Mouse (Mus musculus): Measurements from ENCODE around the gene Ipo4. TPM values are rescaled to one million over a fixed set of nuclear protein-coding genes. Genes with fewer than 3 reads are reported as not detected.

Ipo4 gene
- polyA plus RNA-seq, 1 experiment: not detected

DNA sequence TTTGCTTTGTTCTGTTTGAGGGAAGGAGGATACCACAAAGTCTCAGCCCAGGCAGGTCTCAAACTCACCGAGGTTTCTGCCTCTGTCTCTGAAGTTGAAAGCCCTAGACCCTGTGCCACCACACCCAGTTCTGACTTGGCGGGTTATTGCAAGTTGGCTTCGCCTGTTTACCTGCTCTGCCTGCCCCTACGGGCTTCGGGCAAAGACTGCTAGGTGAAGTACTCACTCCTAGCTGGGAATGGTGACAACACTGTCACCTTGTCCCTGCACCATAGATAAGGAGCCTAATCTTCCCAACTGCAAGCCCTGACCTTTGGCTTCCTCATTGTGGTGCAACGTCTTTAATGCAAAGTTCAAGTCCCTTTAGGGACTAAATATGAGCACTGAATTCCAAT, 50.2 kb downstream of the Ipo4 start:
- TF ChIP-seq CTCF (IDR thresholded peaks at IDR 0.05; ENCODE audit: insufficient read depth, low read depth, low read length): no peak
- H3K4me3 ChIP-seq (ENCODE audit: insufficient read depth, low read depth, low read length): no peak overlapping the region
- 76% methylated on average over 6 of the region's 6 CpGs for WGBS

GRCm38 (mm10) chr14:55584702-55585565, 50.8 kb downstream of the Ipo4 start, which contains the start of gene Emc9:
Gene Emc9, minus strand, starts transcription at chr14:55585302.
- H3K4me3 ChIP-seq (ENCODE audit: insufficient read depth, low read depth, low read length): peak within 1 kb of the TSS; percentile 91
- peak within 1 kb of the TSS; percentile 55 for H3K27ac ChIP-seq (ENCODE audit: insufficient read depth, low read depth, low read length)
- 3% methylated on average over 43 of the region's 43 CpGs for WGBS
- H3K4me1 ChIP-seq (ENCODE audit: control insufficient read depth, insufficient read depth, low read length): peaks cover 3% of the 10 kb centered on the region
- peak; percentile 34; the same call in 1 of the 2 replicates for TF ChIP-seq POLR2A (IDR thresholded peaks at IDR 0.05; ENCODE audit: insufficient read depth, low read depth, low read length)
- TF ChIP-seq CTCF (IDR thresholded peaks at IDR 0.05; ENCODE audit: insufficient read depth, low read depth, low read length): no peak

More for the DNA sequence above, 50.2 kb downstream of the Ipo4 start:
- H3K27ac ChIP-seq (ENCODE audit: insufficient read depth, low read depth, low read length): peak overlapping the region; percentile 55
- peaks cover 3% of the 10 kb centered on the region for H3K4me1 ChIP-seq (ENCODE audit: control insufficient read depth, insufficient read depth, low read length)

DNA sequence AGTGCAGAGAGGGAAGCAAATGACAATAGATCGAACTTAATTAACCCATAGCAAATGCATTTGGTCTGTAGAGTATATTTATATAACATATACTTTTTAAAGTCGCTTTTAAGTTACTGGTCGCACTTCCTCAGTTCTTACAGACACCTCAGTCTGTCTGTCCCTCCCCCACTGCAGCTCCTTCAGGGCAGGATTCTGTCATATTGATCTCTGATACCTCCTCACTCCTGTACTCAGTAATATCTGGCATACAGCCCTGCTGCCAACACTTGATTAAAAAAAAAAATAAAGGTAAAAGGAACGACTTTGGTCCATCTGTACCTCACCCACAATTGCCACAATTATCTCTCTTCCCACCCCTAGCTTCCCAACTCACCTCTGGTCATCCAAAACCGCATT, 51.5 kb downstream of the Ipo4 start:
- WGBS: 34% methylated on average over 5 of the region's 5 CpGs
- Histone ChIP-seq H3K4me1 (ENCODE audit: control insufficient read depth, insufficient read depth, low read length) (peaks cover 3% of the 10 kb centered on the region), H3K4me3 (ENCODE audit: insufficient read depth, low read depth, low read length) (peak overlapping the region; percentile 91), H3K27ac (ENCODE audit: insufficient read depth, low read depth, low read length) (no peak overlapping the region)
- TF ChIP-seq POLR2A (IDR thresholded peaks at IDR 0.05; ENCODE audit: insufficient read depth, low read depth, low read length) (no peak), CTCF (IDR thresholded peaks at IDR 0.05; ENCODE audit: insufficient read depth, low read depth, low read length) (no peak)

GRCm38 (mm10) chr14:55581981-55582681, 53.6 kb downstream of the Ipo4 start:
- no peak overlapping the region for H3K4me3 ChIP-seq (ENCODE audit: insufficient read depth, low read depth, low read length)
- TF ChIP-seq POLR2A (IDR thresholded peaks at IDR 0.05; ENCODE audit: insufficient read depth, low read depth, low read length) (no peak), CTCF (IDR thresholded peaks at IDR 0.05; ENCODE audit: insufficient read depth, low read depth, low read length) (no peak)
- H3K27ac ChIP-seq (ENCODE audit: insufficient read depth, low read depth, low read length): no peak overlapping the region
- 79% methylated on average over 9 of the region's 9 CpGs for WGBS
- H3K4me1 ChIP-seq (ENCODE audit: control insufficient read depth, insufficient read depth, low read length): peaks cover 9% of the 10 kb centered on the region

- Histone ChIP-seq H3K4me3 (ENCODE audit: insufficient read depth, low read depth, low read length) (no peak overlapping the region), H3K27ac (ENCODE audit: insufficient read depth, low read depth, low read length) (no peak overlapping the region), H3K4me1 (ENCODE audit: control insufficient read depth, insufficient read depth, low read length) (peaks cover 10% of the 10 kb centered on the region)
- WGBS: 94% methylated on average over 16 of the region's 16 CpGs
- no peak for TF ChIP-seq CTCF (IDR thresholded peaks at IDR 0.05; ENCODE audit: insufficient read depth, low read depth, low read length)
- TF ChIP-seq POLR2A (IDR thresholded peaks at IDR 0.05; ENCODE audit: insufficient read depth, low read depth, low read length): no peak
Observed at GRCm38 (mm10) chr14:55580731-55581130, 55.0 kb downstream of the Ipo4 start.

- TF ChIP-seq POLR2A (IDR thresholded peaks at IDR 0.05; ENCODE audit: insufficient read depth, low read depth, low read length) (no peak), CTCF (IDR thresholded peaks at IDR 0.05; ENCODE audit: insufficient read depth, low read depth, low read length) (no peak)
- WGBS: 83% methylated on average over 23 of the region's 23 CpGs
- Histone ChIP-seq H3K4me3 (ENCODE audit: insufficient read depth, low read depth, low read length) (no peak overlapping the region), H3K27ac (ENCODE audit: insufficient read depth, low read depth, low read length) (no peak overlapping the region), H3K4me1 (ENCODE audit: control insufficient read depth, insufficient read depth, low read length) (peaks cover 8% of the 10 kb centered on the region)
Observed at GRCm38 (mm10) chr14:55579511-55580496, 56.0 kb downstream of the Ipo4 start.

DNA sequence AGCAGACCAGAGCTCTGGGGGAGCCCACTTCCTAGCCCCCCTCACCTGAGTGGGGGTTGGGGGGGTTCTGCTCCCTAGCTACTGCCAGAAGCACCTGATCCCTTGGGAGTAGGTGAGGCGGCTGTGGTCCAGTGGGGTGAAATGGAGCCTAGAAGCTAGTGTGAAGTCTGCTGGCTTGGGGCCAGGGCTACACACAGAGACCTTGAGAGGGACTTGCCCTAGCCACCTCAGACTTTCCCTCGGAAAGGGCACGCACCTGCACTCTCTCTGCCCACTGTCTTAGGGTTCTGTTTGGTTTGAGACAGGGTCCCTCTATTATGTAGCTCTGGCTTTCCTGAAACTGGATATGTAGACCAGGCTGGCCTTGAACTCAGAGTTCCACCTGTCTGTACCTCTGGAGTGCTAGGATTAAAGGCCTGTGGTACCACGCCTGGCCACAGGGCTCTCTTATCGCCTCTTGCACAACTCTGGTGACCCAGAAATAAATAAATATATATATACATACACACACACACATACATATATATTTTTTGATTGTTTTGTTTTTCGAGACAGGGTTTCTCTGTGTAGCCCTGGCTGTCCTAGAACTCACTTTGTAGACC, 57.0 kb downstream of the Ipo4 start:
- Histone ChIP-seq H3K27ac (ENCODE audit: insufficient read depth, low read depth, low read length) (peak overlapping the region; percentile 44), H3K4me3 (ENCODE audit: insufficient read depth, low read depth, low read length) (peak overlapping the region; percentile 65), H3K4me1 (ENCODE audit: control insufficient read depth, insufficient read depth, low read length) (peaks cover 8% of the 10 kb centered on the region)
- WGBS: 41% methylated on average over 6 of the region's 6 CpGs
- TF ChIP-seq POLR2A (IDR thresholded peaks at IDR 0.05; ENCODE audit: insufficient read depth, low read depth, low read length) (no peak), CTCF (IDR thresholded peaks at IDR 0.05; ENCODE audit: insufficient read depth, low read depth, low read length) (no peak)

All from olfactory bulb, adult 2 months (tissue).